Mouse (Mus musculus) liver, adult 2 months (tissue): Measurements from ENCODE around the gene Map3k5.

Experiments used
- CTCF ChIP-seq: fragments of 200-500 bp; IDR thresholded peaks from 2 replicates; pipeline ENCODE4 v1.5.1; 2011; ENCODE audit warnings: low read depth, low read length, control low read depth
- POLR2A ChIP-seq: fragments of 200-500 bp; IDR thresholded peaks from 2 replicates; pipeline ENCODE4 v1.6.1; 2011; ENCODE audit warnings: low read length, control low read depth; ENCODE audit not compliant: insufficient read depth; ENCODE audit errors: extremely low read depth

DNA sequence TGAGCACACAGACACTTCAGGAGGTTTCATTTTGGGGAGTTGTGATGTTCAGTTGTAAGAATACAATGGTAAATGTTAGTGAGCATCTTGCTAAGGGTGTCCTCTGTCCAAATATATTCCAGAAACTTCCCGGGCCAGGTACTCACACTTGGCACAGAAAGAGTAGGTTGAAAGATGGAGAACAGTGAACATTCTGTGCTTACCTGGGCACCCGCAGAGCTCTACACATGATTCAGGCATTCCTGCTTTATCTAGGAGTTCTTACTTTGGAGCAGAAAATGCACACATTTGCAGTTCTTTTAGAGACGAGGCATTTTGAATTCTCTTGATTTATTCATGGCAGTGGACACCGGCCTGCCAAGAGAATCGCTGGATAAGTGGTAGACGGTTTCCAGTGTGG is 32.3 kb downstream of the Map3k5 start:
- TF ChIP-seq CTCF (no peak), POLR2A (no peak)
